Mouse (Mus musculus) stomach, postnatal 0 days (tissue): ENCODE data around the gene Rap1gap.

Source experiments
- CTCF ChIP-seq: IDR thresholded peaks from 2 replicates; pipeline ENCODE4 v1.5.1; 2016; ENCODE audit warnings: antibody characterized with exemption, low read depth, mild to moderate bottlenecking, moderate library complexity
- EP300 ChIP-seq: optimal IDR thresholded peaks from 2 replicates; pipeline ENCODE3; 2016; ENCODE audit warnings: antibody characterized with exemption

DNA sequence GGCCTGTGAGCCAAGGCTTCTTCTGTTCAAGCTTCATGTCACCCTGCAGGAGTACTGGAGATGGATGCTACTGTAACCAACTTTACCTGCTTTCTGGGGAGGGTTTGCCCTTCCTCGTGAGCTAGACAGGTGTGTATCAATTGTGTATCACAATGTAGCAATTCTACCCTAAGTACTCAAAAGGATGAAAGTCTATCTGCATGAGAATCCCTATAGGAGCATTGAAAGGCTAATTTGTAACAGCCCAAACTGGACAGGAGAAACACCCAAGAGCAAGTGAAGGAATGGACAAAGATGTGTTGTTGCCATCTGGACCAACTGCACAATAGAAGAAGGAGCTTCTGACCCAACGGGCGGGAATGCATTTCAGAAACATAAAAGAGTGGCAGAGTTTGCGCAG is 113.3 kb downstream of the Rap1gap start:
- TF ChIP-seq EP300 = no peak
- TF ChIP-seq CTCF = no peak
